Mouse (Mus musculus) embryonic facial prominence, embryonic 11.5 days (tissue): Measurements from ENCODE around the gene Prdx6. TPM values are rescaled to one million over a fixed set of nuclear protein-coding genes. Genes with fewer than 3 reads are reported as not detected.
"Not testable (repeated sequence)": the region's sequence is repeated elsewhere in the genome, so short reads cannot be mapped to it uniquely, and the experiment has no call there.

Source experiments
- ATAC-seq: fragments of 200-750 bp; cut with Nextera tagmentation; replicated peaks from 2 replicates; pipeline ENCODE4 v1.8.0; 2017; ENCODE audit warnings: low read depth; ENCODE audit not compliant: insufficient number of reproducible peaks, low FRiP score, low TSS enrichment
- DNase-seq: peaks from one replicate; pipeline ENCODE4 v3.0.0-alpha.2; 2015; ENCODE audit warnings: low spot score
- H3K27ac ChIP-seq: fragments of 300-500 bp; sonication (generic); replicated peaks from 2 replicates; pipeline ENCODE4 v1.5.1; 2014; ENCODE audit warnings: mild to moderate bottlenecking, low read depth, low read length, control low read depth
- H3K27me3 ChIP-seq: fragments of 300-500 bp; sonication (generic); 2 replicates; pipeline ENCODE4 v1.6.1; 2014; ENCODE audit warnings: mild to moderate bottlenecking, low read length, moderate library complexity, mixed read lengths; ENCODE audit not compliant: control insufficient read depth, insufficient read depth
- H3K36me3 ChIP-seq: fragments of 300-500 bp; sonication (generic); replicated peaks from 2 replicates; pipeline ENCODE4 v1.6.1; 2014; ENCODE audit warnings: low read depth, mild to moderate bottlenecking, low read length, moderate library complexity, mixed read lengths; ENCODE audit not compliant: control insufficient read depth, insufficient read depth
- H3K4me1 ChIP-seq: fragments of 300-500 bp; sonication (generic); 2 replicates; pipeline ENCODE4 v1.6.1; 2014; ENCODE audit warnings: low read length, mixed read lengths; ENCODE audit not compliant: control insufficient read depth, insufficient read depth
- H3K4me2 ChIP-seq: fragments of 300-500 bp; sonication (generic); 2 replicates; pipeline ENCODE4 v1.6.1; 2014; ENCODE audit warnings: low read depth, mild to moderate bottlenecking, control low read depth, low read length, moderate library complexity
- H3K4me3 ChIP-seq: fragments of 300-500 bp; sonication (generic); 2 replicates; pipeline ENCODE4 v1.5.1; 2014; ENCODE audit warnings: low read depth, low read length, control low read depth
- H3K9ac ChIP-seq: fragments of 300-500 bp; sonication (generic); replicated peaks from 2 replicates; pipeline ENCODE4 v1.6.1; 2014; ENCODE audit warnings: mild to moderate bottlenecking, control low read depth, low read length
- H3K9me3 ChIP-seq: fragments of 300-500 bp; sonication (generic); replicated peaks from 2 replicates; pipeline ENCODE4 v1.6.1; 2016; ENCODE audit warnings: mild to moderate bottlenecking, low read length, inconsistent platforms, mixed read lengths; ENCODE audit not compliant: control insufficient read depth
- WGBS: fragments of 180-500 bp; shearing (Covaris S2); extraction: QIAGEN DNeasy Blood & Tissue Kit; methylation state at CpG from one replicate; pipeline ENCODE4 v1.1.7; 2014; 5-methylcytosine and 5-hydroxymethylcytosine counted together
- polyA plus RNA-seq: library from polyadenylated mRNA; unstranded; fragments of >200 nt; fragmentation: Nextera tagmentation; extraction: Ambion mirVana; gene quantifications from 2 replicates; pipeline ENCODE4 v1.2.1, GENCODE M21; 2014

Gene Prdx6
- polyA plus RNA-seq, 1 experiment from 2014 or later, result 642 TPM

DNA sequence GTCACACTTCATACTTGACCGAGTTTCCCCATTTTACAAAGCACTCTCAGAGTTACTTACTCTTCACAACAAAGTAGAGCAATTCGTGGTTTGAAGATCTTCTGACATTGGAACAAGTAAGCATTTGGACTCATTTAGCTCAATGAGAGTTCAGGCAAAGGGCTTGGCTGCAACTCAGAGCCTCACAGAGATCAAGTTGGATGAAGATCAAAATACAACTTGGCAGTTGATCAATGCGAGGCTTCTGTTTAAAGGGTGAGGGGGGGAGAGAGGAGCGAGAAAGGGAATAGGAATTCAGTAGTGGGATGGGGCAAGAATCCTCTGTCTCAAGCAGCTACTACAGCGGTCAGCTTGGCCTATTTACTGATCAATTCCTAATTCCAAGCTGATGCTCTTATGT lies 26.2 kb downstream of the Prdx6 start:
- no peak for ATAC-seq
- no peaks in the 10 kb centered on the region for H3K36me3 ChIP-seq
- no peak overlapping the region for H3K9ac ChIP-seq
- 67% methylated on average over 5 of the region's 5 CpGs for WGBS
- no peaks in the 10 kb centered on the region for H3K4me1 ChIP-seq
- H3K9me3 ChIP-seq, result no peaks in the 10 kb centered on the region
- no peak overlapping the region for H3K4me3 ChIP-seq
- H3K4me2 ChIP-seq, result no peak overlapping the region
- DNase-seq, result no peak
- H3K27ac ChIP-seq, result no peak overlapping the region
- H3K27me3 ChIP-seq, result no peaks in the 10 kb centered on the region

DNA sequence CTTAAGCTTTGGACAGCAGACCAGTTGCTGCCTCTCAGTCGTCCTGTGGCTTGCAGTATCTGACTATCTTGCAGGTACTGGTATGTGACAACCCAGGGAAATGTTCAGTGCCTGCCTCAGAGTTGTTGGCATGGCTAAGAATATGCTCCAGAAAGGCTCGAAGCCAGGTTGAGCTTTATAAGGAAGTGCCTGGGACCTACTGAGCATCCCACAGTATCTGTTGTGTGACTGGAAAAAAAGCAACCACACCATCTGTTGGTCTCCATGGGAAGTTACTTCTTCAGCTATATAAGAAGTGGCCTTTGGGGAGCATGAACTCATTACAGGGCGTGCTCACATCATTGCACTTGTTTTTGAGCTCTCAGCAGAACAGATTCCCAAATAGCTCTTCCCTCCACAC lies 31.2 kb downstream of the Prdx6 start:
- WGBS, result 66% methylated on average over 3 of the region's 3 CpGs
- no peak overlapping the region for H3K27ac ChIP-seq
- H3K27me3 ChIP-seq, result no peaks in the 10 kb centered on the region
- ATAC-seq (no peak), DNase-seq (no peak)
- no peaks in the 10 kb centered on the region for H3K9me3 ChIP-seq
- H3K4me3 ChIP-seq, result no peak overlapping the region
- no peaks in the 10 kb centered on the region for H3K36me3 ChIP-seq
- H3K9ac ChIP-seq, result no peak overlapping the region
- H3K4me1 ChIP-seq, result no peaks in the 10 kb centered on the region
- no peak overlapping the region for H3K4me2 ChIP-seq

DNA sequence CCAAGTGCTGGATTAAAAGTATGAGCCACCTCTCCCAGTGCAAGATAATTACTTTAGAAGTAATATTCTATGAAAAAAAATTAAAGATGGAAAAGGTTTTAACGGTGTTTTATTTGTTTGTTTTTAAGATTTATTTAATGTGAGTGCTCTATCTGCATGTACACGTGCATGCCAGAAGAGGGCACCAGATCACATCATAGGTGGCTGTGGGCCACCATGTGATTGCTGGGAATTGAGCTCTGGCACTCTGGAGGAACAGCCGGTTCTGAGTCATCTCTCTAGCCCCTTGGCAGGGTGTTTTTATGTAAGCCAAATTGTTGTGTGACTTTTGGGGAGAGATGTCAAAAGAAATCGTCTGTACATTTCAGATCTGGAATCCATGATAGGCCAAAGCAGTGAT lies 36.6 kb downstream of the Prdx6 start:
- 35% methylated on average over 4 of the region's 4 CpGs for WGBS
- Histone ChIP-seq H3K4me3 (no peak overlapping the region), H3K4me1 (no peaks in the 10 kb centered on the region), H3K9ac (no peak overlapping the region), H3K9me3 (no peaks in the 10 kb centered on the region), H3K27me3 (no peaks in the 10 kb centered on the region), H3K27ac (no peak overlapping the region), H3K4me2 (no peak overlapping the region), H3K36me3 (no peaks in the 10 kb centered on the region)
- no peak for ATAC-seq
- no peak for DNase-seq

DNA sequence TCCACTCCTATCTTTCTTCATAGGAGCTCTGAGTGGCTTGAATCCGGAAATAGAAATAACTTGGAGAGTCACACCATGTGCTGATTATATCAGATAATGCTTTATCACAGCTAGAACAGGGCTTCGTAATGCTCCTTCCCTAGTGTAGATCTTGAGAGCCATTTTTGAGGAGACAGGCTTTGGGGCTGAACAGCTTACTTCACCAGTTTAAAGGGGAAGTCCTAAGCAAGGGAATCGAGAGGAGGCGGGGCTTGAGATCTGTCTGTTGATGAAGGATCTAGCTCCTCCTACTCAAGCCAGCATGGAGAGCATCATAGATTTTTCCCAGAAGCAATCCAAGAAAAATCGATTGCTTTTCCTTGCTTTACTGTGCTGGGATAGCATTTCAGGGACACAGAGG lies 51.2 kb downstream of the Prdx6 start:
- Histone ChIP-seq H3K4me2 (no peak overlapping the region), H3K4me1 (no peaks in the 10 kb centered on the region), H3K27me3 (no peaks in the 10 kb centered on the region), H3K4me3 (no peak overlapping the region), H3K9me3 (no peaks in the 10 kb centered on the region), H3K9ac (no peak overlapping the region), H3K27ac (no peak overlapping the region), H3K36me3 (no peaks in the 10 kb centered on the region)
- WGBS, result 77% methylated on average over 5 of the region's 5 CpGs
- no peak for DNase-seq
- no peak for ATAC-seq

DNA sequence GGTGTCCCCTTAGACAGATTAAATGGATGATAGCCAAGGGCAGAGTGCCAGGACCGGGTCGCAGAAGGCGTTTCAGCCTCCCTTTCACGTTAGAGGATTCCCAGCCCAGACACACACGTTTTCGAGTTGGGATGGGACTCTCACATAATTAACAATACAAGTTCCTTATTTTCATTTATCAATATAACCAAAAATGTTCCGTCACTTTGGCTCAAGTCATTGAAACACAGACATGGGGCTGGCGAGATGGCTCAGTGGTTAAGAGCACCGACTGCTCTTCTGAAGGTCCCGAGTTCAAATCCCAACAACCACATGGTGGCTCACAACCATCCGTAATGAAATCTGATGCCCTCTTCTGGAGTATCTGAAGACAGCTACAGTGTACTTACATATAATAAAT lies 54.7 kb downstream of the Prdx6 start:
- not testable (repeated sequence) for H3K27ac ChIP-seq, H3K9ac ChIP-seq, DNase-seq, ATAC-seq, H3K9me3 ChIP-seq, H3K36me3 ChIP-seq, H3K4me3 ChIP-seq, H3K27me3 ChIP-seq, H3K4me1 ChIP-seq
- H3K4me2 ChIP-seq, result peak overlapping the region; percentile 46; the same call in 1 of the 2 replicates
- 61% methylated on average over 11 of the region's 11 CpGs for WGBS

DNA sequence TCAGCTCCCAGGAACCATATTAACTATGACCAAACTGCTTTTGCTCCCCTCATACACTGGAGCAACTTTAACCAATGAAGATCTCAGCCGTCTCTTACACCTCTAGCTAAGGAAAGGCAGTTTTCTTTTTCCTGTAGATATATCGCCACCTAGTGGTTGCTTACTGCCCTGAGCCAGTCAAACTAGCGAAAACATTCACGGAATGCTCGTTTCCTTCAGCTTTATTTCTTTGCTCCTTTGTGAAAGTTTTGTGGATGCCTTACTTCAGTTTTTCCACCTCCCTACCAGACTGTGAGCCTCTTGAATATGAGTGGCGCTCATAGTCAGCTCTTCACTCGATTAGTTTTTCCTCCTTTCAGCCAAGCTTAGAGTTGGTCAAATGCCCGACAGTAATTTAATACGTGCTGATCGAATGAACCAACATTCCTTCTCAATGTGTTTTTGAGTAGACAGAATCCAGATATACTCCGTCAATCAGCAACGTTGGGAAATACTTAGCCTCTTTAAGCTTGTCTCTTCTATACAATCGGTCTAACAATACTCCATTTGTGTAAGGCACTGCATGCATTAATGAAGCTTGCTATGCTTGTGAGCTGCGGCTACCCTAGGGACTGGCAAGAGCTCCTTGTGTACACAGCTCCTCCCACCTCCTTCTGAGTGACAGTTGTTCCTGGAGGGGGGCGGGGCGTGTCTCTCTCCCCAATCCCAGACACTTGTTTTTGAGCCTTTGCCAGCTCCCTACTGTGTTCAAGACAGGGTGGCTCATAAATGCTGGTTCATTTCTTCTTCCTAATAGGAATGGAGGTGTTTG lies 55.3 kb downstream of the Prdx6 start:
- Histone ChIP-seq H3K27ac (0 out of 2 replicates have a peak overlapping the region, but pooled peaks have one; percentile 36), H3K4me1 (no peaks in the 10 kb centered on the region), H3K9ac (peak overlapping the region; percentile 46; the same call in 1 of the 2 replicates), H3K4me2 (peak overlapping the region; percentile 46), H3K27me3 (no peaks in the 10 kb centered on the region), H3K9me3 (no peaks in the 10 kb centered on the region), H3K36me3 (no peaks in the 10 kb centered on the region), H3K4me3 (peak overlapping the region; percentile 33)
- ATAC-seq (peak; percentile 98), DNase-seq (peak; percentile 94)
- WGBS, result under 1% methylated on average over 16 of the region's 16 CpGs

DNA sequence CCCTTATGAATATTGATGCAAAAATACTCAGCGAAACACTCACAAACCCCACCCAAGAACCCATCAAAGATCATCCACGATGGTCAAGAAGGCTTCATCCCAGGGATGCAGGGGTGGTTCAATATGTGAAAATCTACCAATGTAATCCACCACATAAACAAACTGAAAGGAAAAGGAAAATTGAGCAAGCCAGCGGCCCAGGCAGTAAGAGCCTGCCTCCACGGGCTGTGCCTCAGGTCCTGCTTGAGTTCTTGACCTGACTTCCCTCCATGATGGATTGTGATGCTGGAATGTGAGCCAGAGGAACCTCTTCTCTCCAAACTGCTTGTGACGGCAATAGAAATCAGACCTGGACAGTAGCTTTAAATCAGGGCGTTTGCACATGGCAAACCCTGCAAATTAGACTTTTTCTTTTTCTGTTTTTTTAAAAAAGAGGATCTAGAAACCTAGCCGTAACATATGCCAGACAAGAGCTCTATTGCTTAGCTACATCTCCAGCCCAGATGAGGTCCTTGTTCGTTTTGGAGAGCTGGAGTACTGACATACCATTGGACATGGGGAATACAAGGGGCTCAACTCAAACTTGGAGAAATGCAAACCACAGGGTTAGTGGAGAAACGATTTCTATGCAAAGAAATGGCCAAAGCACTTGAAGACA lies 60.6 kb downstream of the Prdx6 start:
- ATAC-seq, result no peak
- Histone ChIP-seq H3K4me1 (no peaks in the 10 kb centered on the region), H3K27me3 (no peaks in the 10 kb centered on the region), H3K4me2 (no peak overlapping the region), H3K9me3 (no peaks in the 10 kb centered on the region), H3K27ac (no peak overlapping the region), H3K36me3 (no peaks in the 10 kb centered on the region), H3K4me3 (no peak overlapping the region), H3K9ac (no peak overlapping the region)
- no peak for DNase-seq
- WGBS, result 82% methylated on average over 9 of the region's 9 CpGs
